Mouse (Mus musculus) neural tube, embryonic 11.5 days (tissue): ENCODE results near the gene Tnik. TPM values are rescaled to one million over a fixed set of nuclear protein-coding genes. Genes with fewer than 3 reads are reported as not detected.

Experiments used
- ATAC-seq: fragments of 200-750 bp; cut with Nextera tagmentation; 2 replicates; pipeline ENCODE4 v1.8.0; 2017; ENCODE audit warnings: moderate number of reproducible peaks, mild to moderate bottlenecking, moderate TSS enrichment, moderate library complexity; ENCODE audit not compliant: insufficient read depth, low FRiP score, low TSS enrichment
- DNase-seq: peaks from one replicate; pipeline ENCODE4 v3.0.0-alpha.2; 2015; ENCODE audit warnings: low spot score
- H3K27ac ChIP-seq: fragments of 300-500 bp; sonication (generic); 2 replicates; pipeline ENCODE4 v1.5.1; 2014; ENCODE audit warnings: low read depth, mild to moderate bottlenecking, low read length
- H3K27me3 ChIP-seq: fragments of 300-500 bp; sonication (generic); 2 replicates; pipeline ENCODE4 v1.6.1; 2014; ENCODE audit warnings: mild to moderate bottlenecking, low read length, mixed read lengths; ENCODE audit not compliant: control insufficient read depth, insufficient read depth
- H3K36me3 ChIP-seq: fragments of 300-500 bp; sonication (generic); 2 replicates; pipeline ENCODE4 v1.6.1; 2014; ENCODE audit warnings: mild to moderate bottlenecking, low read length, moderate library complexity, mixed read lengths; ENCODE audit not compliant: control insufficient read depth, insufficient read depth
- H3K4me1 ChIP-seq: fragments of 300-500 bp; sonication (generic); 2 replicates; pipeline ENCODE4 v1.6.1; 2014; ENCODE audit warnings: low read length, mixed read lengths; ENCODE audit not compliant: control insufficient read depth, insufficient read depth
- H3K4me2 ChIP-seq: fragments of 300-500 bp; sonication (generic); 2 replicates; pipeline ENCODE4 v1.6.1; 2014; ENCODE audit warnings: low read depth, mild to moderate bottlenecking, moderate library complexity
- H3K4me3 ChIP-seq: fragments of 300-500 bp; sonication (generic); 2 replicates; pipeline ENCODE4 v1.5.1; 2014; ENCODE audit warnings: low read depth, low read length
- H3K9ac ChIP-seq: fragments of 300-500 bp; sonication (generic); 2 replicates; pipeline ENCODE4 v1.6.1; 2014; ENCODE audit warnings: mild to moderate bottlenecking, low read length
- H3K9me3 ChIP-seq: fragments of 300-500 bp; sonication (generic); 2 replicates; pipeline ENCODE4 v1.6.1; 2016; ENCODE audit warnings: low read length; ENCODE audit not compliant: control insufficient read depth
- WGBS: fragments of 180-500 bp; shearing (Covaris S2); extraction: QIAGEN DNeasy Blood & Tissue Kit; methylation state at CpG from one replicate; pipeline ENCODE4 v1.1.7; 2014; 5-methylcytosine and 5-hydroxymethylcytosine counted together
- polyA plus RNA-seq: library from polyadenylated mRNA; unstranded; fragments of >200 nt; fragmentation: Nextera tagmentation; extraction: Ambion mirVana; gene quantifications from 2 replicates; pipeline ENCODE4 v1.2.1, GENCODE M21; 2014

Tnik gene
- polyA plus RNA-seq, 1 experiment from 2014 or later, result 26.0 TPM

DNA sequence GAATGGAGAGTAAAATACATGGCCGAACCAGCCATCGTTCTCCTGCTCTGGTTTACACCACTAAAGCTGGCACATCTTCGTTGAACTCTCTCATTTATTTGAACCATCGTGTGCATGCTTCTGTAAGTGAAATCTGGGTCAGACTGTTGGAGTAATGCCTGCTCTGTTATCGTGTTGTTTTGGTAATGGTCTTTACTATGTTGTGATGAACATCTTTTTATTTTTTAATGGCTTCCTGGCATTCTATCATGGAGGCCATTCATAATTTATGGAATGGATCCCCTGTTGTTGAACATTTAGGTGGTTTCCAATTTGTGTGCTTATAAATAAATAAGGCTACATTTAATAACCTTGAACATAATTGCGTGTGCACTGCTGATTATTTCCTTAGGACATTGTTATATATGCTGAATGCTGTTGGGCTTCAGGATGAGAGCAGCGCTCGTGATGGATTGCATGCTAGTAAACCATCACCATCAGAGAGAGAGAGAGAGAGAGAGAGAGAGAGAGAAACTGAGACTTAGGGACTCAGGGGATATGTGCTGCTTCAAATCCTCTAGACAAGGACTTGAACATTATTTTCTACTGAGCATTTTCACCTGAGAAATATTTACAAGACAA is 62.7 kb downstream of the Tnik start:
- Histone ChIP-seq H3K4me1 (no peaks in the 10 kb centered on the region), H3K9ac (no peak overlapping the region), H3K4me2 (no peak overlapping the region), H3K27ac (no peak overlapping the region), H3K9me3 (no peaks in the 10 kb centered on the region), H3K36me3 (no peaks in the 10 kb centered on the region), H3K4me3 (no peak overlapping the region), H3K27me3 (no peaks in the 10 kb centered on the region)
- no peak for ATAC-seq
- WGBS, result 88% methylated on average over 8 of the region's 8 CpGs
- DNase-seq, result no peak

DNA sequence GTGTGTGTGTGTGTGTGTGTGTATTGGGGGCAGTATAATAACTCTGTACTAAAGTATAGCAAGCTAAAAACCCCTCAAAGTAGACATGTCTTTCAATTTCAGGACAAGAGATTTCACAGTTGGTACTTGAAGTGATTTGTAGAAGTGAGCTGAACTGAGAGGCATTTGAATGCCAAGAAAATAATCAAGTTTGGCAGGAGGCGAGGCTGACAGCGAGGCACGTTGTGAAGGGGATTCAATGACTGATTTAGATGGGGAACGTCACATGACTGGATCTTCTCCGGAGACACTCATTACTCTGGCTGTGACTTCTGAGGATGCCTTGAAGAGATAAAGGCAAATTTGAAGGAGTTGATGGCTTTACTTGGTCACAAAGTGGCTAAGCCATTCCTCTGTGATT is 69.3 kb downstream of the Tnik start:
- no peaks in the 10 kb centered on the region for H3K9me3 ChIP-seq
- DNase-seq (no peak), ATAC-seq (no peak)
- no peak overlapping the region for H3K4me2 ChIP-seq
- no peak overlapping the region for H3K4me3 ChIP-seq
- no peak overlapping the region for H3K9ac ChIP-seq
- H3K27me3 ChIP-seq, result no peaks in the 10 kb centered on the region
- H3K4me1 ChIP-seq, result no peaks in the 10 kb centered on the region
- H3K36me3 ChIP-seq, result no peaks in the 10 kb centered on the region
- 78% methylated on average over 5 of the region's 5 CpGs for WGBS
- H3K27ac ChIP-seq, result no peak overlapping the region

DNA sequence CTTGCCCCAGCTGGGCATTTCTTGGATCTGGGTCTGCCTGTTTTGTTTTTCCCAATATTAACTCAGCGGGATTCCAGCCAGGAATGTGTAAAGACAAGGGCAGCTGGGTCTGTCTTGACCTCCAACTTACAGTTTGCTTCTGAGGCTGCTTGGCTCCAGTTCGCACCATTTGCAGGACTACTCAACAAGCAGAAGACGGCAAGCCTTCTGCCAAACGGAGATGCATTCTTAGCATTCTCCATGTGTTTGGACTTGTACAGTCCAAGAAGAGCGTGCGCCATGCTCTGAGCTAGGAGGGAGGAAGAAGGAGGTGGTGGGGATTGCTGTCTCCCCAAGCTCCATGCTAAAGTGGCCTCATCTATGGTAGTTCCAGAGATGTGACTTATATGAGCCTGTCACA is 70.9 kb downstream of the Tnik start:
- H3K27me3 ChIP-seq, result no peaks in the 10 kb centered on the region
- WGBS, result 71% methylated on average over 6 of the region's 6 CpGs
- ATAC-seq (no peak), DNase-seq (no peak)
- H3K9ac ChIP-seq, result no peak overlapping the region
- no peaks in the 10 kb centered on the region for H3K9me3 ChIP-seq
- H3K36me3 ChIP-seq, result no peaks in the 10 kb centered on the region
- H3K4me1 ChIP-seq, result no peaks in the 10 kb centered on the region
- no peak overlapping the region for H3K4me2 ChIP-seq
- H3K27ac ChIP-seq, result no peak overlapping the region
- no peak overlapping the region for H3K4me3 ChIP-seq

DNA sequence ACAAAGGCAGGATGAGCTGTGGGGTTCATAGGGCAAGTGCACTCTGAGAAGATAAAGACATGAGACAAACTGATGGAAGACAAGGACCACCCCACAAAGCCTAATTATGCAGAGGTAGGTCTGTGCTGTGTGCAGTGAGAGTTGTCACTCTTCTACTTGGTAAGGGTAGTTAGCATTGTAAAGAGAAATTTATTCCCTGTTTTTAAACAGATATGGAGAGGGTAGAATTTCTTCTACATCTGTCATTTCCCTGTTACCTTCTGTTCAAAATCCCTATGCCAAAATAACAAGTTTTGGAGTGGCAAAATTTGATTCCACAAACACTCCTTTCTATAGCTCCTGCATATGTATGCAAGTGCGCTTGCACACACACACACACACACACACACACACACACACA is 71.5 kb downstream of the Tnik start:
- H3K27ac ChIP-seq, result no peak overlapping the region
- no peaks in the 10 kb centered on the region for H3K36me3 ChIP-seq
- H3K4me1 ChIP-seq, result no peaks in the 10 kb centered on the region
- no peaks in the 10 kb centered on the region for H3K27me3 ChIP-seq
- H3K4me3 ChIP-seq, result no peak overlapping the region
- no peaks in the 10 kb centered on the region for H3K9me3 ChIP-seq
- ATAC-seq (no peak), DNase-seq (no peak)
- H3K9ac ChIP-seq, result no peak overlapping the region
- H3K4me2 ChIP-seq, result no peak overlapping the region
- WGBS, result 92% methylated on average over 1 of the region's 1 CpGs

DNA sequence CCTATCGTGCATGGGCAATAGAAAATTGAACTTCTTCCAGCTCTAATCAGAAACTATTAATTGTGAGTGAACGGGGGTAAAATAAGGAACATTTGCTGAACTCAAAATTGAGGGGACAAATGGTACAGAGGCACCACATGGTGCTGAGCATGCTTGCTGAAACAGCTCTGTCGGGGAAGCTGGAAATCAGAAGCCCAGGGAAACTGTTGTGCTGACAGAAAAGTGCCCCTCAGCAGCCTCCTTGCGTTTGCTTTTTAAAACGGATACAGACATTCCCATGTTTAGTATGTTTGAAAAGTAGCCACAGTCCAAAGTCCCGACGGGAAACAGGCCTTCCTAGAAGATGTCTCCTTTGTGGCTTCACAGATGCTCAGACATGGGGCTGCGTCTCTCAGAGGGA is 77.1 kb downstream of the Tnik start:
- Histone ChIP-seq H3K4me1 (no peaks in the 10 kb centered on the region), H3K9me3 (no peaks in the 10 kb centered on the region), H3K27ac (no peak overlapping the region), H3K4me2 (no peak overlapping the region), H3K4me3 (no peak overlapping the region), H3K27me3 (no peaks in the 10 kb centered on the region), H3K9ac (no peak overlapping the region), H3K36me3 (no peaks in the 10 kb centered on the region)
- 75% methylated on average over 8 of the region's 8 CpGs for WGBS
- DNase-seq (no peak), ATAC-seq (no peak)

DNA sequence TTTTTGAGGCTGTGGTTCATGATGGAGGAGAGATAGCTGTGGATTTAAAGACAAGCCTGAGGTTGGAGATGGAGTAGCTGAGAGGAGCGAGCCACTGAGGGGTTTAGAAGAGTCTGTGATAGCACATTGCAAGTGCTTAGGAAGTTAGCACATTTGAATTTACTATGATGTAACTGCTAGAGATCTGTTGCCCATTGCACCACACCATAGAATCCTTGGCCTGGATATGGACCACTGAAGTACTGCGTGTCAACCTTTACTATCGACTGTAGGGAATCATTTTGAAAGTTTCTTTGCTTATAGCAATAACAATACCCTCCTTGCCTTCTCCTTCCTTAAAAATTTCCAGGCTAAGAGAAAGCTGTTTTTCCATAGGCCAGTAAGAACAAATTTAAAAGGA is 80.2 kb downstream of the Tnik start:
- H3K4me3 ChIP-seq, result no peak overlapping the region
- no peak overlapping the region for H3K9ac ChIP-seq
- H3K36me3 ChIP-seq, result no peaks in the 10 kb centered on the region
- no peak overlapping the region for H3K27ac ChIP-seq
- 87% methylated on average over 3 of the region's 3 CpGs for WGBS
- no peak overlapping the region for H3K4me2 ChIP-seq
- no peaks in the 10 kb centered on the region for H3K4me1 ChIP-seq
- DNase-seq (no peak), ATAC-seq (no peak)
- no peaks in the 10 kb centered on the region for H3K9me3 ChIP-seq
- no peaks in the 10 kb centered on the region for H3K27me3 ChIP-seq

DNA sequence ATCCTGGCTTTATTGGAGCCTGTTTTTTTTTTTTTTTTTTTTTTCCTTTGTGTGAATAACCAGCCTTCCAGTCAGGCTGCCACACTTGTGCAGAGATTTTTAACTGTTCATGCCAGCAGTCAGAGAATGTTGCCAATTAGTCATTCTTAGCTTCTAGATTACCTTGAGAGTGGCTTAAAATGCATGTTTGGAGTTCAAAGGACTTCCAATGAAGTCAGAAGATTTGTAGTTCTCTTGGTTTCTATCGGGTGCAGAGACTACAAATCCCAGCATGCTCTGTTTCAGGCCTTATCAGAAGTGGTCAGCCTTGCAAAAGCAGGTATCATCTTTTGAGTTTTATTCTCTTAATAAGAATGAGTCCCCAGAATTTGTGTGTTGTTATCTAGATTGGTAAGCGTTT is 80.6 kb downstream of the Tnik start:
- Histone ChIP-seq H3K36me3 (no peaks in the 10 kb centered on the region), H3K4me2 (no peak overlapping the region), H3K27me3 (no peaks in the 10 kb centered on the region), H3K27ac (no peak overlapping the region), H3K9me3 (no peaks in the 10 kb centered on the region), H3K9ac (no peak overlapping the region), H3K4me1 (no peaks in the 10 kb centered on the region), H3K4me3 (no peak overlapping the region)
- 87% methylated on average over 2 of the region's 2 CpGs for WGBS
- DNase-seq (no peak), ATAC-seq (no peak)

DNA sequence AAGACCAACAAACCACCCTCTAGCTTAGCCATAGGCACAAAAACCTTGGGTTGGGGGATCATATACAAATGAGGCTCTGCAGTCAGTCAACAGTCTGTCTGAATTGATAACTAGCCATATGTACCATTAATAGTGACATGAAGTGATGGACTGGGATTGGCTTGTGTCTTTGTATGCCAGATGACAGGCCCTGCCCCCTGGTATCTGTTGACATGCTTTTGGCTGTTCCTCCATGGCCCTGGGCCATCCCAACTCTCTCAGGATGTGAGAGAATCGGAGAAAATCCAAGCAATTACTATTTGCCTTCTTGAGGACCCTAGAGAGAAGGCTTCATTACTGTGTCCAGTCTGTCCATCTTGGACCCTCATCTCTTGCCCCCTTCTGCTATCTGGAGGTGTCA is 82.4 kb downstream of the Tnik start:
- no peaks in the 10 kb centered on the region for H3K9me3 ChIP-seq
- no peak overlapping the region for H3K9ac ChIP-seq
- no peak for ATAC-seq
- no peaks in the 10 kb centered on the region for H3K4me1 ChIP-seq
- H3K4me2 ChIP-seq, result no peak overlapping the region
- no peaks in the 10 kb centered on the region for H3K27me3 ChIP-seq
- H3K4me3 ChIP-seq, result no peak overlapping the region
- 93% methylated on average over 1 of the region's 1 CpGs for WGBS
- no peak overlapping the region for H3K27ac ChIP-seq
- H3K36me3 ChIP-seq, result no peaks in the 10 kb centered on the region
- no peak for DNase-seq

DNA sequence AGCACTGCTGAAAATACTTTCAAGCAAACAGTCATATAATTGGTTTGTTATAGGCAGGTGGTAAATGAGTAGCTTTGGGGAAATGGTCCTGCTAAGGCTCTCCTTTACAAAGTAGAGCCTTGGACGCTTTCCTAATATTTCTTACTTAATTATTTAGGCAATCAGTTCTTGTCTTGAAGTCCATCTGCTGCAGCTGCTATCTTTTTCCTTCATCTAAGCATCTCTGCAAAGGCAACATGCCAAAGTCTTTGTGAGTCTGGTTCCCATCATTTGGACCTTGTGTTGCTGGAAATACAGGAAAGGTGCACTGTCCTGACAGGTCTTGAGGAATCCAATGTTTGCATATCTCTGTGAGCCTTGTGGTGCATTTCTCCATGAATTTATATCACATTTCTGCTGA is 82.9 kb downstream of the Tnik start:
- H3K9ac ChIP-seq, result no peak overlapping the region
- no peak for ATAC-seq
- no peak for DNase-seq
- no peak overlapping the region for H3K4me2 ChIP-seq
- no peak overlapping the region for H3K4me3 ChIP-seq
- no peak overlapping the region for H3K27ac ChIP-seq
- no peaks in the 10 kb centered on the region for H3K27me3 ChIP-seq
- H3K36me3 ChIP-seq, result no peaks in the 10 kb centered on the region
- H3K4me1 ChIP-seq, result no peaks in the 10 kb centered on the region
- 82% methylated on average over 1 of the region's 1 CpGs for WGBS
- H3K9me3 ChIP-seq, result no peaks in the 10 kb centered on the region
